Mouse (Mus musculus) kidney, adult 11 months (tissue): ENCODE data around the gene Upk2.
A peak's percentile ranks its signal among the peaks of the same experiment; 100 is the strongest.
"Not testable (repeated sequence)": the region's sequence is repeated elsewhere in the genome, so short reads cannot be mapped to it uniquely, and the experiment has no call there.

ENCODE experiments used
- DNase-seq: peaks from one replicate; pipeline ENCODE4 v3.0.0; 2022

Upk2 gene

DNA sequence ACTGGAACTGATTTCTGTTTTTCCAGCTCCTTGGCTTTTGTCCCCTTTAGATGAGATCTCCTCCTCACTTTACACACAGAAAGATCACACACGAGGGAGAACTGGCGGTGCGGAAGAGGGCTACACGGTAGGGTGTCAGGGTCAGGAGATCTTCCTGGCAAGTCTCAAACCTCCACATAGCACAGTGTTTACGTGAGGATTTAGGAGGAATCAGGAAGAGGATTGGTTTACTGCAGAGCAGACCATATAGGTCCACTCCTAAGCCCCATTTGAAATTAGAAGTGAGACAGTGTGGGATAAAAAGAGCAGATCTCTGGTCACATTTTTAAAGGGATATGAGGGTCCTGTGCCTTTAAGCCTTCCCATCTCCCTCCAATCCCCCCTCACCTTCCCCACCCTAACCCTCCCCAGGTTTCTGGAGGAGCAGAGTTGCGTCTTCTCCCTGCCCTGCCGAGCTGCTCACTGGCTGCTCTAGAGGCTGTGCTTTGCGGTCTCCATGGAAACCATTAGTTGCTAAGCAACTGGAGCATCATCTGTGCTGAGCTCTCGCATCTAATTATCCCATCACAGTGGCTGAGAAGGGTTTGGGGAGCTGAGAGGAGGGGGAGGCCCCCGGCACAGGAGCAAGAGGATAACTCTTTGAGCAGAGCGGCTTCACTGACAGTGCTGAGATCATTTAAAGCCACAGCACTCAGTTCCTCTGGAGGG lies 2.4 kb upstream of the Upk2 start:
- DNase-seq, result no peak

DNA sequence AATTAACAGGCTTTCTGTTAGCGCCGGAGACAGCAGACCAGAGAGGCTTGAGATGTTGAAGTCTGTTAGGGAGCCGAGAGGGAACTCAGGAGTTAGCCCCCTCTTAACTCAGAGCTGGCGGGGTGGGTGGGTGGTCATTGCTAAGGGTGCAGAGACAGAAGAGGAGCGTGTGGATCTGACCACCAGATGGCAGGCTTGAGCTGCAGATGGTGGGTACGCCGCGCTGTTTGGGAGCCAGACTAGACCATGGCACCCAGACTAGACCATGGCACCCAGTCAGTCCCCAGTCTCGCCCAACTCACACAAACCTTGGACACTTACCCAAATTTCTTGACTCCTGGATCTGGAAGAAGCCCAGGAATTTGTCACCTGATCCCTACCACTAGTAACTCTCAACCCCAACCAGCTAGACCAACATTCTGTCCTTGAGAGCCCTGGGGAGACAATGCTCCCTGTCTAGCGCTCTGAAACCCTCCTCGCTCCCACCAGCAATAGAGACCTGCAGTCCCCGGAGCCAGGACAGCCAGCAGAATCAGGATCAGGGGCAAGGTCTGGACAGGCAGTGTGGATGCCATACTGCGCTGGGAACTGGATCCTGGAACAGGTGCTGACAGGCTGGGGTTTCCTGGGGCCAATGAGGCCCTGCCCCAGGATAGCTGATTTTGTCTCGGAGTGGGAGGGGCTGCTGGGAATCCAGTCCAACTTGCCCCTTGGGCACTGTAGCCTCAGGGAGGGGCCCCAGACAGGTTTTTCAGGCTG lies 465 bp downstream of the Upk2 start:
- peak; percentile 63 for DNase-seq

DNA sequence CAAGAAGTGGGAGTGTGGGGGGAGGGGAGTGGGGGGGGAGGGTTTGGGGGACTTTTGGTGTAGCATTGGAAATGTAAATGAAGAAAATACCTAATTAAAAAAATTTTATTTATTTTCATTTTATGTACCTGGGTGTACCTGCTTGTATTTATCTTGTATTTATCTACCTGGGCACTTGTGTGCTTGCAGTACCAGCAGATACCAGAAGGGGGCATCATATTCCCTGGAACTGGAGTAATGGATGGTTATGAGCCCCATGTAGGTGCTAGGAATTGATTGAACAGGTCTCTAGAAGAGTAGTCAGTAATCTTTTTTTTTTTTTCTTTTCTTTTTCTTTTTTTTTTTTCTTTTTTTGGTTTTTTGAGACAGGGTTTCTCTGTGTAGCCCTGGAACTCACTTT lies 4.4 kb downstream of the Upk2 start:
- DNase-seq, result no peak

DNA sequence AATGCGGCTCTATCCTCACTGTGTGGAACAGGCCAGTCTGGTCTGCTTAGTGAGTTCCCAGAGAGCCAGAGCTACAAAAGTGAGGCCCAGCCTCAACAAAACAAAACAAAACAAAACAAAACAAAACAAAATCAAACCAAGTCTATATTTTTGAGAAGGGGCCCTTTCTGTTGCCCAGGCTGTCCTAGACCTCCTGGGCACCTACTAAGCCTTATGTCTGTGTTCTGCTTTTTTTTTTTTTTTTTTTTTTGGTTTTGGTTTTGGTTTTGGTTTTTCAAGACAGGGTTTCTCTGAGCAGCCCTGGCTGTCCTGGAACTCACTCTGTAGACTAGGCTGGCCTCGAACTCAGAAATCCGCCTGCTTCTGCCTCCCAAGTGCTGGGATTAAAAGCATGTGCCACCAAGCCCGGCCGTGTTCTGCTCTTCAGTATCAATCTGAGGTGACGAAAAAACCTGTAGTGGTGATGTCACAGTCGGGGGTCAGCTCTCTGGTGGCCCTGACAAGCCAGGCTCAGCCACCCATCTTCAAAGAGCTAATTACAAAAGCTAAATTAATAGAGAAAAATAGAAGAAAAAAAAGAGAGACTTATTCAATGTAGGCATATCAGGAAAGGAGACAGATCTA lies 10.3 kb downstream of the Upk2 start:
- DNase-seq, result not testable (repeated sequence)

DNA sequence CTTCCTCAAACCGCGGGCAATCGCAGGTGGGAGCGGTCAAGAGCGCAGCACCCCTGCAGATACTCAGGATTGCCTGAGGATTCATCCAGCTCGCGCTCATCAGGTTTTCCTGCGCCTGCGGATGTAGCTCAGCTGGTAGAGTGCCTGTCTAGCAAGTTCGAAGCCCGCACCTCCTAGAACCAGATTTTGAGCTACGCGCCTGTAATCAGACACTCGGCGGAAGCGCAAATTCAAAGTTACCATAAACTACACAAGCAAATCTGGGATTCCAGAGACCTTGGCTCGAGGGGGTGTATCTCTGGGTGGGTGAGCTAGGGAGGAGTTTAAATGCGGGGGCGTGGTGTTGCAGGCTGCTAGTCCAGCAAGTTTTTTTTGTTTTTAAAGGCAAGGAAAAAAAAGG lies 13.8 kb downstream of the Upk2 start, which contains the start of gene Foxr1:
TSS of gene Foxr1 (minus strand) at position 176 of the 400 bp plus-strand sequence.
- DNase-seq, result no peak

GRCm38 (mm10) chr9:44435747-44436146 lies 19.0 kb downstream of the Upk2 start:
- DNase-seq, result no peak

DNA sequence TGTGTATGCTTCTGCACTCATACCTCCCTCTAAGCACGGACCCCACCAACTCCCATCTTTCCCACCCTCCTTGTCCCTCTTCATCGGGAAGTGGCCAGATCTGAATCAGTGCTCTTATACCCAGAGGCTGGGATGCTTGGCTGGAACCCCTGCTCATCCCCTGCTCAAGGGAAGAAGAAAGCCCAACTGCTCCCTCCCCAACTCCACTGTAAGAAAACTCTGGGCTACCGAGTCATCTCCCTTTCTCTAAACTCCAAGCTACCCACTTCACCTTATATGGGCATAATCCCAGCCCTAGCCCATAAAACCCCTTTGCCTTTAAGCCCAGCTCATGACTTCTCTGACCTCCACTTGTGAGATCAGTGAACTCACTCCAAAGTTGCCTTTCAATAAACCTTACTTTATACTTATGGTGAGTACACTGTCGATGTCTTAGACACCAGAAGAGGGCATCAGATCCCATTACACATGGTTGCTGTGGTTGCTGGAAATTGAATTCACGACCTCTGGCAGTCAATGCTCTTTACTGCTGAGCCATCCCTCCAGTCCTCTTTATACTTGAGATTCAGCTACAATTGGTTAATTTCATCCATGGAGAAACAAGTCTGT lies 22.1 kb downstream of the Upk2 start:
- no peak for DNase-seq

- DNase-seq, result no peak
These were observed 31.2 kb downstream of the Upk2 start for GRCm38 (mm10) chr9:44423576-44423975.

DNA sequence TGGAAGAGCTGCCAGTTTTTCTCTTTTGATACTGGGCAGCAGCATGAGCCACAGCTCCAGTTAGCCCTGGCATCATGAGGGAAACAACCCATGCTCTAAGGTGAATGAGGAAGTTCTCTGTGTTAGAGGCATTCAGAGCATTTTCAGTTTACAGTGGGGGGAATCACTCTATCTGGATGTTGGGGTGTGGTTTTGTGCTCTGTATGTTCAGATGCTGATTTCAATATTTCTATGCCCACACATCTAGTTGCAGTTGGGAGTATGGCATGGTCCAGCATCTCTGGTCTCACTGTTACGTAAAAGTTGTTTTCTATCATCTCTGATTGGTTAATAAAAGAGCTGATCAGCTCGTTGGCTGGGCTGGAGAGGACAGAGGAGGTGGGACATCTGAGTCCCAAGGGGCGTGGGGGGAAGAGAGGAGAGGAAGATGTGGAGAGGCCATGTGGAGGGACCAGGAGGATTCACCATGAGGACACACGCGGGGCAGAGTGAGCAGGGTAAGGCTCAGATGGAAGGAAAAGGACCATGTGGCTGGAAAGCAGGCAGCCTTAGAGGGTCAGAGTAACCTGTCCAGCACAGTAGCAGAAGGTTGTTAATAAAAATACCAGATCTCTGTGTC lies 34.4 kb downstream of the Upk2 start:
- DNase-seq, result no peak

- not testable (repeated sequence) for DNase-seq
These were observed 35.0 kb downstream of the Upk2 start for GRCm38 (mm10) chr9:44419730-44420129.

- no peak for DNase-seq
These were observed 36.0 kb downstream of the Upk2 start, which contains the start of gene Ccdc84 for GRCm38 (mm10) chr9:44418519-44419385. Ccdc84 (minus strand) TSS chr9:44418569.

- peak; percentile 93 for DNase-seq
These were observed 36.8 kb downstream of the Upk2 start for GRCm38 (mm10) chr9:44417892-44418363.

DNA sequence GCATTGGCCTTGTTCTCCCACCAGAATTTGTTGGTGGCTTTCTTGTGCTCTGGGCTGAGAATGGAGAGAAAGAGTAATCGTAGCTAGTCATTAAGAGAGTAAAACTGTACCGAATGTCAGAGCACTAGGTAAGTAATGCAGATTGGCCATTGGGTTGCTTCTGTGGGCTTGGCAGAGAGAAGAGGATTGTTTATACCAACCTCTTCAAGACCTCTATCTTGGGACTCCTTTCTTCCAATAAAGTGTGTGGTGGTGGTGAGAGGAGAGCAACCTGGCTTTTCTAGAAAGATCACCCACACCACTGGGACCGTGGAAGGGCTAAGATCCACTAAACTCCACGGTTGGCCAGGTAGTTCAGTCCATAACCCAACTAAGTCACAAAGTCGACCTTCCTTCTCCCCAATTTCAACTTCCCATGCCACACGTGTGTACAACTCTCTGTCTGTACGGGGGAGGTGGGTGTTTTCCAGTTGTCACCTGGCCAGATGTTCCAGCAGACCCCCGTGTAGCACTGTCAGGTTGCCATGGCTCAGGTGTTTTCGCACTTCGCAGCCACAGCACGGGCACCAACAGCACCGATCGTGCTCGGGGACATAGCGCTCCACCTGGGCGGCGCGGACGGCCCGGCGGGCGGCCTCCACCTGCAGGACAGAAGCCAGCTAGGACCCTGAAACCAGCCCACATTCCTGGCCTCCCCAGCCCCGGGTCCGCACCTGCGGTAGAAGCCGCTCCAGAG lies 37.5 kb downstream of the Upk2 start:
- DNase-seq, result no peak

DNA sequence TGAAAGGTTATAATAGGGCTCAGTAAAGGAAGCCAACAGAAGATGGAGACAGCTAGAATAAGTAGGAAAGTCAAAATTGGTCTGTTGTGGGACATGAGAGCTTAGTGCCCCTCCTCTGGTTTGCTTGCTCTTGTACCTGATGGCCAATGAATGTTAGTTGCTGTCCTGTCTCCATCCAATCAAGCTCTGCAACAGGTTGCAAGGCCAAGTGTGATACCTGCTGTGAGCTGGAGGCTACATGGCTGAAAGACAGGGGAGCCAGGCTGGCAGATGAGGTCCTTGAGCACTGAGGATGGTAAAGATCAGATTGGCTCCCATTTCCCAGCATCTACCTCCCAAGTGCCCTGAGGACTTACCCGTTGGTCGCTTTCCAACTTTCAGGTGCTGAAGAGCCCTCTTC lies 42.0 kb downstream of the Upk2 start:
- DNase-seq, result no peak

- DNase-seq, result no peak
These were observed 42.5 kb downstream of the Upk2 start for GRCm38 (mm10) chr9:44412306-44412705.

- no peak for DNase-seq
These were observed 43.1 kb downstream of the Upk2 start for GRCm38 (mm10) chr9:44411601-44412130.

GRCm38 (mm10) chr9:44410647-44411336 lies 44.0 kb downstream of the Upk2 start:
- no peak for DNase-seq

GRCm38 (mm10) chr9:44408693-44409092 lies 46.1 kb downstream of the Upk2 start:
- DNase-seq, result not testable (repeated sequence)

DNA sequence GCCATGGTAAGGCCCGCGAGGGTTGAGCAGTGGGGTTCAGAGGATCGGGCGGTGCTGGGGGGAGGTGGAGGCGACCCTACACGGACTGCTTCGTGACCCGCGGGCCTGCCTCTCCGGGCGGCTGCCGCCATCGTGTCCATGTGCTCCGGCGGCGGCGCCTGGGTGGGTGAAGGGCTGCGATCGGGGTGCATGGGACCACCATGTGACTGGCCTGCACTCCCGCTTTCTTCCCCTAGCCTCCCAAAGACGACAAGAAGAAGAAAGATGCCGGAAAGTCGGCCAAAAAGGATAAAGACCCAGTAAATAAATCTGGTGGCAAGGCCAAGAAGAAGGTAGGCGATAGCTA lies 47.1 kb downstream of the Upk2 start:
- no peak for DNase-seq
